Mouse (Mus musculus) T-helper 17 cell (primary cell): ENCODE results near the gene Wipf3.

Experiments
- in situ Hi-C, 2 experiments: fragments of 300-600 bp; cut with MboI, MseI; formaldehyde crosslinking; loops; 1 replicate in 1 of 2; 2 replicates in 1 of 2; pipeline ENCODE4 v1.15.1; 2025; ENCODE audit warnings: high pct_unique_total_duplicates in 2 of 2

Gene Wipf3

GRCm38 (mm10) chr6:54530182-54530581 is 100.8 kb downstream of the Wipf3 start:
- in situ Hi-C loops: no loop called here

GRCm38 (mm10) chr6:54531048-54531481 is 101.7 kb downstream of the Wipf3 start:
- in situ Hi-C loops: no loop called here

DNA sequence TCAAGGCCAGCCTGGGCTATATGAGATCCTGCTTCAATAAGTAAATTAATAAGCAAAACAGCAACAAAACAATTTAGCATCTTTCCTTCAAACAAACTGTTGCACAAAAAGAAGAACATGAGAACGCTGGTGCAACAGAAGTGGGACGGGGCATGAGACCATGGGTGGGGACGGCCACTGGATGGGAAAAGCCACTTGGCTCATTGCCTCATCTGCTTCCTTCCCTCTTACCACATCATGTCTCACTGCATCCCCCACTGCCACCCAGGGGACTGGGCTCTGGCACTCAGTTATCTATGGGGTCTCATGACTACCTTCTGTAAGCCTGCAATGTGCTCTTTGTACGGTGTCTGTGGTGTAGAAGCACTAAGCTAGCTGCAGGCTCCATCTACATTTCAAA is 106.1 kb downstream of the Wipf3 start:
- in situ Hi-C loops: no loop called here

GRCm38 (mm10) chr6:54537053-54537452 is 107.7 kb downstream of the Wipf3 start:
- in situ Hi-C loops: no loop called here

DNA sequence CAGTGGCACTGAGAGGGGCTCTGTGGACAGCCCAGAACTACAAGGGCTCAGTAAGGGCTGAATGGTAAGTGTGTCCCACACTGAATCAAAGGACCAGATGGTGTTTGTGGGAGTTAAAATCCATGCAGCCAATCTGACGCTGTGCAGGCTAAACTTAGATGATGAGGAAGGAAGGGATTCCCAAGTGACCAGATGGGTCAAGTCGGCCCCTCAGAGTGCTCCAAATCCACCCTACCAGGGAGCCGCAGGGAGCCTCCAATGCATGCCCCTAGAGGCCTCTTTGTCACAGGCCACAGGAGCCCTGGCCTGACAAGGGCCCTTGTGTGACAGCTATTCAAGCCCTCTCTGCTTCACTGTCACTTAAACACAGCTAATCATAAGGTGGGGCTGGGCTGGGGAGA is 109.4 kb downstream of the Wipf3 start:
- in situ Hi-C loops: no loop called here

DNA sequence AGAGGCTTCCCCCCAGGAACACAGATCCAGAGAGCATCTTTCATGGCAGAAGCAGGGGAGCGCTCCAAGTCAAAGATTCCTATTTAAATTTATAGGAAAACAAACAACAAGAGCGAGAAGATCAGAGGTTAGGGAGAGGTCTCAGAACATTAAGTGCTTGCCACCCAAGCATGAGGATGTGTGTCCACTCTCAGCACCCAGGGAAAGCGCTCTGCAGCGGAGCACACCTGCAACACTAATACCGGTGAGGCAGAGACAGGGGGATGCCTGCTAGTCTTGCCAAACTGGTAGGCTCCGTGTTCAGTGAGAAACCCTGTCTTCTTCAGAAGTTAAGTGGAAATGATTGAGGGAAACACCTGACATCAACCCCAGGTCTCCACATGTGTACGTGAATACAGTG is 110.0 kb downstream of the Wipf3 start:
- in situ Hi-C loops: no loop called here

DNA sequence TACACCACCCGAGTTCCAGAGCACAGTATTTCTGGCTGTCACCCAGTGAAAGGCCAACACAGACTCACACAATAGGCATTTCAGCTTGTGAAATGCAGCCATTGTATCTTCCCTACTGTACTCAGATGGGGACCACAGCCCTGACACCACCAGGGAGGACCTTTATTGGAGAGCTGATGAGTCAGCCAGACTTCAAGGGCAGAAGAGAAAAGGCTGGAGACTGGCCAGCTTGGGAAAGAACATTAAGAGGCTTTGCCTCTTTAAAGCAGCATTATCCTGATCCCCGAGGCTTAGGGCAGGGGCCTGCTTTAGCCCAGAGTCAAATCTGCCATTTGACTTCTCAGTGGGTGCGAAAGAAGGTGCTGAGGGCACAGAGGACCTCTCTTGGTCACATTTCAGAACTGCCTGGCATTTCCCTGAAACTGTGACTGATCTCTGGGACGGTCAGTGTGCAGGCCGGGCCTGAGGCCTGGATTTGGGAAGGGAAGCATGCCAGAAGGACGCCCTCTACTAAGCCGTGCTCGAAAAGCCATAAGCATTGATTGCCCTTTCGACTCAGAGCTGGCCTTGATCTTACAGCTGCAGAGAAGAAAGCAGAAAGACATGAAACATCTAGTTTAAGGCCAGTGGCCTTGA is 111.0 kb downstream of the Wipf3 start:
- in situ Hi-C loops: no loop called here

DNA sequence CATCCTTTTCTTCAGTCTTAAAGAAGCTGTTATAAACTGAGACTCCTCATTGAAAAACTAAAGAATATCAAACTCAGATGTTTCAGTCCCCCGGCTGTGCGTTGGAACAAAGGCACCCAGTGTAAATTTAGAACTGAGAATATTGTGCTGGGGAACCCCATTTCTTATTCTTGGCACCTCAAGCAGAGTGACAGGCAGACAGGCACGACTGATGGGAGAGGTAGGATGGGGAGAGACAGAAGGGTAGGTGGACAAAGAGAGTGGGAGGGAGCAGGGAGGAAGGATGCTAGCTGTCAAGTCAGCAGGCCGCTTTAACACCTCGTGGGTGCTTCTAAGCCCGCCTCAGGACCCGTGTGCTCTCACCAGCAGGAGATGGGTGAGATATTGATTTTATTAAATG is 113.4 kb downstream of the Wipf3 start:
- in situ Hi-C loops: no loop called here

DNA sequence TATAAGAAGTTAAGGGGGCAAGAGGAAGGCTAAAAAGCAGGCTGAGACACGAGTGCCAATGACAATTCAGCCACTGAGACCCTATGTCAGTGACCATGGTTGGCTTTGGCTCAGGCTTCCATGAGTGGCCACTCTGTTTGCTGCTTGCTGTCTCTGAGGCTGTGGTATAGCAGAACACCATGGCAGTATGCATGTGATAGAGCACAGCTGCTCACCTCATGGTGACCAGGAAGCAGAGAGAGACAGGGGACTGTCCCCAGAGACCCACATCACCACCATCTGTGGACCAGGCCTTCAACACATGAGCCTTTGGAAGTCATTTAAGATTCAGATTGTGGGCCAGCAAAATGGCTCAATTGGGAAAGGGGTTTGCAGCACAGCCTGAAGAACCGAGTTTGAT is 114.2 kb downstream of the Wipf3 start:
- in situ Hi-C loops: no loop called here

DNA sequence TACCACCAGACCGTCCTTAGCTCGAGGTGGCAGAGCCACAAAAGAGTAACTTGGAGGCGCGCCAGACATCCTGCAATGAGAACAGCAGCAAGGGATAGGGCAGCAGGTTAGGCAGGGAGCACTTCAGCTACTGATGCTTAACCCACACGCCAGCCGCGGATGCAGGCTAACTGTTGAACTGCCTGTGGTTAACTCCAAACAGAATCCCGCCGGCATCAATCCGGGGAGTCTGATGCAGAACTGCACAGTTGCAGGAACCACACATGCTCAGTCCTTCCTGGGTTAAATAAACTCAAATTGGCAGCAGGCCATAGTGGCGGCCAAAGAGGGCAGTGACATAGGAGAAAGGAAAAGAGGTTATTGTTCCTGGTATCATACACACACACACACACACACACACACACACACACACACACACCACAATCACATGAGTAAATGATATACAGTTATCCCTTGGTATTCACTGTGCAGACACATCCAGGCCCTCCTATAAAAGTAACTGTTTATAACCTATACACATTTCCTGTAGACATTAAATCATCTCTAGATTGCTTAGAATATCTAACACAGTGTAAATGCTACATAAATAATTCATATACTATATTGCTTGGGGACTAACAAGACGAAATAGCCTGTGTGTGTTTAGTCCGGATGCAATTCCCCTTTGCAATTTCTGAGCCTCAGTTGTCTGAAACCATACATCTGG is 119.1 kb downstream of the Wipf3 start:
- in situ Hi-C loops: no loop called here

DNA sequence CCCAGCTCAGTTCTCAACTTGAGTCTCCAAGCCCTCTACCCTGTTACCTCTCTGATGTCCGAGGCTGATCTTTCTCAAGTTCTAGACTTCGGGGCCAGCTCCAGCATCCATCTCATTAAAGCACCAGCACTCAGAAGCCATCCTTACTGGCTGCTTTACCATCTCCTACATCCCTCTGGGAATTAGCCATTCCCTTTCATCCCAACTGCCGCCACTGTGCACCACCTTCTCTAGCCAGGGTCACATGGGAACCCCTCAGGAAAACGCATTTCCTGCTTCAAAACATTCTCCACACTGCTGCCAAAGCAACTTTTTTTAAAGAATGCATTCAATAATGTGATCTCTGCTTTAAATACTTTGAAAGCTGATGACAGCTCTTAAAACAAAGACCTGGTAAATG is 119.9 kb downstream of the Wipf3 start:
- in situ Hi-C loops: no loop called here

DNA sequence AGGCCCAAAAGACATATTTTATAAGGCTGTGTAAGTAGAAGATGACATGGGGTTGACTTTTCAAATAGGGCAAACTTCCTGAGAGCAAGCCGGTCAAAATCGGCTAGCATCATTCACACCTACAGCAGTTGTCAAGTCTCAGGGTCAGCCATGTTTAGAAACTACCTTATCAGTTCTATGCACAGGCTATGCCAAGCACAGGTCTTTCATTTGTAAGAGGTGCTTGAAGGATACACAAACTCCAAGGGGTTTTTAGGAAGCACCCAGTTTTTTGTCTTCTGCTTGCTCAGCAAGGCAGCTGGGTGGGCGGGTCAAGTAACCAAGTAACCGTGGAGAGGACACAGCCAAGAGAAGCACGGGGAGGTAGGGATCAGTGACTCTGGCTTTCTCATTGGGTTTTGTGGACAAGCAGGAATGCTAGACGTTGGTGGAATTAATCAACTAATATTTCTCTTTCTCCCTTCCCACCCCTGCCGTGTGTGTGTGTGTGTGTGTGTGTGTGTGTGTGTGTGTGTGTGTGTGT is 121.5 kb downstream of the Wipf3 start:
- in situ Hi-C loops: loop anchor here in 1 of 2 experiments (10.0 kb wide), 1 partner anchor 1894 kb away; no protein-coding TSS in a partner anchor

- in situ Hi-C loops: loop anchor here in 1 of 2 experiments (10.0 kb wide), 1 partner anchor 1892 kb away; no protein-coding TSS in a partner anchor
These were observed 123.5 kb downstream of the Wipf3 start for GRCm38 (mm10) chr6:54552721-54553413.
